Mouse (Mus musculus) CD8-positive naive resting alpha-beta T cell, adult 2 months (primary cell): ENCODE data around the gene Ccl6.
"Not testable (repeated sequence)": the region's sequence is repeated elsewhere in the genome, so short reads cannot be mapped to it uniquely, and the experiment has no call there.

Source experiments
- DNase-seq, 2 experiments: peaks; one replicate each; pipeline ENCODE4 v3.0.0; 2022; ENCODE audit warnings: low read depth in 2 of 2, low spot score in 2 of 2

Gene Ccl6

GRCm38 (mm10) chr11:83562311-83562887 is 30.5 kb downstream of the Ccl6 start:
- no peak for DNase-seq

DNA sequence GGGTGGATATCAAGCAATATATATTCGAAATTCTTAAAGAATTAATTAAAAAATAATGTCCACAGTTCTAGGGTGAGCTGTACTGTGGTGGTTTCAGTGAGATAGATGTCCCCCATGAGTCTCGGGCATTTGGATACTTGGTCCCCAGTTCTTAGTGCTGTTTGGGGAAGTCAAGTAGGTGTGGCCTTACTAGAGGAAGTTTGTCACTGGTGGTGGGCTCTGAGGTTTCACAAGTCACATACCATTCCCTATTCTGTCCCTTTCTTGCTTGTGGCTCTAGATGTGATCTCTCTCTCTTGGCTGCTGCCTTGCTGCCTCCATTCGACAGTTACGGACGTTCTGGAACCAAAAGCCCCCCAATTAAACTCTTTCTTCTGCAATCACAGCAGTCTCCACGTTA is 32.5 kb downstream of the Ccl6 start:
- DNase-seq, result no peak

DNA sequence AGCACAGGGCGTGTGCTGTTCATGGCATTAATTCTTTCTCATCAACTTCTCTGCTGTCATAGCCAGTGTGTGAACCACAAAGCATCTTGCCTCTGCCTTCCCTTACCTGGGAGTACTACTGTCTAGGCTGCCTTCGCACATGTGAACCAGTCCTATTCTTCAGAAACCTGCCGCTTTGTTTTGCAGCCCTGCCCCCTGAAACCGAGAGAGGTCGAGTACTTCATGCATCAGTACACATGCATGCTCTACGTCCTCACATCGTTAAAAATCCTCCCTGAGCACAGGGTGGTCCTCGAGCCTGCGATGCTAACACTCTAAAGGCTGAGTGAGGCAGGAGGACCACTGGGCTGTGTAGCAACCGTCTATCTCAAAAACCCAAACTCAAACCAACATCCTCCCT is 35.8 kb downstream of the Ccl6 start:
- no peak for DNase-seq

DNA sequence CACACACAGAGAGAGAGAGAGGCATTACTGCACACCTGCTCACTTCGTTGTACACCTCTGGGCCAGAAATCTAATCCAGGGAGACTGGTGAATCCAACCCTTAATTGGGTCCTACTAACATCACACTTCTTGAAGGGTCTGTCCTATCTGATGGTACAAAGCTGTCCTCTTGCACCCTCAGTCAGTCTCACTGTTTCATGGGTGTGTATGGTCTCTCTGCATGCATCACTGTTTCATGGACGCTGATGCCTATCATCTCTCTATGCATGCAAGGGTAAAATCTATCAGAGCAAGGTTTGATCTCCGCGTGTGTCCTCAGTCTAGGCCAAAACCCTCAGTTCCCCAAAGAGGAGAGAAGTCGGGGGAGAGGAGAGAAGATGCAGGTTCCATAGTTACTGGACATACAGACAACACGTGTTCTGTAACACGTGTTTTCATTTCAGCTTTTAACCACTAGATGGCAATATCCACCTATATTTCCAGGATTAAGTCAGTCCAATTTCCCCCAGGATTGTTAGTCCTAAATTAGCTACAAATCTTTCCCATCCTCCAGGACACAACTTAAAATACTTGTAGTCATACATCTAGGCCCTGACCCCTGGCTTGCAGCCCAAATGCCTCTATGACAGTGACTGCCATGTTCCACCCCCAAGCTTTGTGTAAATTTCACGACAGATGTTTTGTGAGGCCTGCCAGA is 36.7 kb downstream of the Ccl6 start:
- peak in 1 of 2 experiments; percentile 17 for DNase-seq

GRCm38 (mm10) chr11:83551668-83552067 is 41.2 kb downstream of the Ccl6 start:
- no peak for DNase-seq

DNA sequence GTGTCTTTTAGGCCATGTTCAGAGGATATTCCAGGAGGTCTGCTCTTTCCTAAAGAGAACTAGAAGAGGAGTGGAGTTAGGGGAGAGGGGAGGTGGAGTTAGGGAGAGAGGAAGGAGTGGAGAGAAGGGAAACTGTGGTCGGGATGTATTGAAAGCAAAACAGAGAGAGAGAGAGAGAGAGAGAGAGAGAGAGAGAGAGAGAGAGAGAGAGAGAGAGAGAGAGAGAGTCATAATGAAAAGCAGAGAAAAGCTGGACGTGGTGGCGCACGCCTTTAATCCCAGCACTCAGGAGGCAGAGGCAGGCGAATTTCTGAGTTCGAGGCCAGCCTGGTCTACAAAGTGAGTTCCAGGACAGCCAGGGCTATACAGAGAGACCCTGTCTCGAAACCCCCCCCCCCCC is 41.9 kb downstream of the Ccl6 start:
- DNase-seq, result not testable (repeated sequence)

GRCm38 (mm10) chr11:83550186-83550632 is 42.7 kb downstream of the Ccl6 start:
- no peak for DNase-seq

DNA sequence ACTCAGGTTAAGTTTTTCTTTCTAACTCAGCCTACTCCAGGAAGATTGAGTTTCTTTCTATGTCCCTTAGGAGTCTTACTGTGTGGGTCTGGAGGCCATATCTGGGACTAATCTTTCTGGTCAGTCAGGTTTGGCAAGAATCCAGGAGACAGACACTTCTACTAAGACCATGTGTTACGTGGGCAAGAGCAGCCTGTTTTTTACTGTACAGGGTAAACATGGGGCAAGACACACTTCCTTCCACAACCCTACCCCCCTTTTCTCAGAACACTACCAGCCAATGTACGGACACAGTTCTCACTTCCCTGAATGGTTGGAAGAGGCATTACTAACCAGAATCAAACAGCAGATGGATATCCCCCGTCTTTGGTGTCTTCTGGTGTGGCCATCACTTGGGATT is 48.7 kb downstream of the Ccl6 start:
- DNase-seq, result no peak

- DNase-seq, result no peak
Observed at GRCm38 (mm10) chr11:83541415-83541814, 51.5 kb downstream of the Ccl6 start.

- DNase-seq, result no peak
Observed at GRCm38 (mm10) chr11:83540931-83541330, 52.0 kb downstream of the Ccl6 start.

GRCm38 (mm10) chr11:83538705-83539314 is 54.1 kb downstream of the Ccl6 start:
- no peak for DNase-seq
